Mouse (Mus musculus) midbrain, postnatal 0 days (tissue): Measurements from ENCODE around the gene B3galt4. TPM values are rescaled to one million over a fixed set of nuclear protein-coding genes. Genes with fewer than 3 reads are reported as not detected.

Experiments used
- ATAC-seq: fragments of 200-750 bp; cut with Nextera tagmentation; 2 replicates; pipeline ENCODE4 v1.8.0; 2017; ENCODE audit warnings: moderate number of reproducible peaks, mild to moderate bottlenecking, moderate TSS enrichment, moderate library complexity; ENCODE audit not compliant: low FRiP score
- DNase-seq: peaks from one replicate; pipeline ENCODE4 v3.0.0-alpha.2; 2015; ENCODE audit warnings: low spot score
- H3K27ac ChIP-seq: fragments of 300-500 bp; sonication (generic); 2 replicates; pipeline ENCODE4 v1.5.1; 2014; ENCODE audit warnings: low read depth, mild to moderate bottlenecking, low read length, mixed read lengths
- H3K27me3 ChIP-seq: fragments of 300-500 bp; sonication (generic); 2 replicates; pipeline ENCODE4 v1.6.1; 2014; ENCODE audit warnings: low read length, control low read depth, mixed read lengths; ENCODE audit not compliant: insufficient read depth
- H3K36me3 ChIP-seq: fragments of 300-500 bp; sonication (generic); 2 replicates; pipeline ENCODE4 v1.6.1; 2014; ENCODE audit warnings: low read length, control low read depth, mixed read lengths; ENCODE audit not compliant: insufficient read depth
- H3K4me1 ChIP-seq: fragments of 300-500 bp; sonication (generic); 2 replicates; pipeline ENCODE4 v1.6.1; 2014; ENCODE audit warnings: mild to moderate bottlenecking, control low read depth, antibody characterized with exemption, low read length, mixed read lengths; ENCODE audit not compliant: insufficient read depth
- H3K4me2 ChIP-seq: fragments of 300-500 bp; sonication (generic); 2 replicates; pipeline ENCODE4 v1.6.1; 2014; ENCODE audit warnings: low read depth, mild to moderate bottlenecking, low read length, mixed read lengths; ENCODE audit not compliant: poor library complexity, severe bottlenecking
- H3K4me3 ChIP-seq: fragments of 300-500 bp; sonication (generic); 2 replicates; pipeline ENCODE4 v1.5.1; 2014; ENCODE audit warnings: low read depth, mild to moderate bottlenecking, low read length, moderate library complexity
- H3K9ac ChIP-seq: fragments of 300-500 bp; sonication (generic); replicated peaks from 2 replicates; pipeline ENCODE4 v1.6.1; 2014; ENCODE audit warnings: mild to moderate bottlenecking, low read length, moderate library complexity, mixed read lengths; ENCODE audit not compliant: poor library complexity, severe bottlenecking
- H3K9me3 ChIP-seq: fragments of 300-500 bp; sonication (generic); 2 replicates; pipeline ENCODE4 v1.6.1; 2016; ENCODE audit warnings: low read length, control low read depth
- CTCF ChIP-seq: IDR thresholded peaks from 2 replicates; pipeline ENCODE4 v1.5.1; 2016; ENCODE audit warnings: antibody characterized with exemption, mild to moderate bottlenecking
- WGBS: fragments of 180-500 bp; shearing (Covaris S2); extraction: QIAGEN DNeasy Blood & Tissue Kit; methylation state at CpG from one replicate; pipeline ENCODE4 v1.1.7; 2014; 5-methylcytosine and 5-hydroxymethylcytosine counted together
- polyA plus RNA-seq: library from polyadenylated mRNA; unstranded; fragments of >200 nt; fragmentation: Nextera tagmentation; extraction: Ambion mirVana; gene quantifications from 2 replicates; pipeline ENCODE4 v1.2.1, GENCODE M21; 2015
- total RNA-seq: library from RNA; depleted of rRNA; stranded (reverse); fragments of >200 nt; gene quantifications from 2 replicates; pipeline ENCODE4 v1.2.3, GENCODE M21; 2014

The B3galt4 gene
- total and polyA plus RNA-seq, 2 experiments from 2014 or later: 11.1 to 14.1 TPM

DNA sequence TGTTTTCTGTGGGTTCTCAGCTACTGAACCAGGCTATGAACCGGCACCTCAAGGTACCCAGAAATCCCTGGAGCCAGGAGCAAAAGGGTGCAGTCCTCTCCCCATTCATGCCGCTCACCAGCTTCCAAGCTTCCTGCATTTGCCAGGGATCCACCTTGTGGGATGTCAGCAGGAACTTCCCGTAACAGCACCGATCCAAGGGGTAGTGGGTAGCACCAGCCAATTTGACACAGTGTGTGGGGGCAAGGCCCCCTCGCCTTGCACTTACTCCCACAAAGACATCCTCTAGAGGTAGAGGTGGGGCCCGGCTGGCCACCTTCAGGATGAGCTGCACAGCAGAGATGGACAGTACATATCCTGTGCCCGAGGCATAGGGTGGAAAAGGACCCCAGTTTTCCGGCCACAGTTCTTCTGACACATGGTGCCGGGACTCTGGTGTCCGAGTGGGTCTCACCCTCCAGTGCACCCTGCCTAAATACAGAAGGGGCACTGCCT, 1.1 kb downstream of the B3galt4 start:
- H3K4me1 ChIP-seq: peaks cover 13% of the 10 kb centered on the region; the same call in 1 of the 2 replicates
- H3K4me3 ChIP-seq: peak overlapping the region; percentile 52
- WGBS: 72% methylated on average over 10 of the region's 10 CpGs
- H3K4me2 ChIP-seq: peak overlapping the region; percentile 96
- TF ChIP-seq CTCF: no peak
- H3K27ac ChIP-seq: peak overlapping the region; percentile 91
- H3K9ac ChIP-seq: peak overlapping the region; percentile 79
- H3K36me3 ChIP-seq: peaks cover 25% of the 10 kb centered on the region
- ATAC-seq: no peak
- H3K27me3 ChIP-seq: no peaks in the 10 kb centered on the region
- H3K9me3 ChIP-seq: no peaks in the 10 kb centered on the region
- no peak for DNase-seq

DNA sequence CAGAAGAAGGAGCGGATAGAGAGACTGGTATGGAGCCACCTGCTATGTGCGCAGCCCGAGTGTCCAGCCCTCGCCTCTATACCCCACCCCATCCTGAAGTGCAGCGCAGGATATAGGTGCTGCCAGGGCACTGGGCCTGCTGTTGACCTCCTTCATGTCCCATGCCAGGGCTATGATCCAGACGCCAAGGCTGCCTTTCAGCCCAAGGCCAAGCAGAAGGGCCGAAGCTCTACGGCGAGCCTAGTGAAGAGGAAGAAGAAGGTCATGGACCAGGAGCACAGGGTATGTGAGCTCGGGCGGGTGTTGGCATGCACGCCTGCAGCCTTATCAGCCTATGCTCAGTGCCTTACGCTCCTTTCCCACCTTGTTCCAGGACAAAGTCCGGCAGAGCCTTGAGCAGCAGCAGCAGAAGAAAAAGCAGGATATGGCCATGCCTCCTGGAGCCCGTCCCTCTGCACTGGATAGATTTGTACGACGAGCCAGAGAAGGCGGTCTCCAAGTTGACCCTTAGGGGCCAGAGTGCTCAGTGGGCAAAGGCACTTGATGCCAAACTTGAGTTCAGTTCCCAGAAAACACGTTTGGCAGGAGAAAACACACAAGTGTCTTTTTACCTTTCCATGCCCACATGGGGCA, 2.3 kb downstream of the B3galt4 start:
- no peak overlapping the region for H3K9ac ChIP-seq
- H3K27ac ChIP-seq: no peak overlapping the region
- H3K36me3 ChIP-seq: peaks cover 35% of the 10 kb centered on the region
- no peak overlapping the region for H3K4me2 ChIP-seq
- H3K9me3 ChIP-seq: no peaks in the 10 kb centered on the region
- no peak overlapping the region for H3K4me3 ChIP-seq
- no peak for DNase-seq
- H3K4me1 ChIP-seq: peaks cover 6% of the 10 kb centered on the region; the same call in 1 of the 2 replicates
- TF ChIP-seq CTCF: no peak
- no peaks in the 10 kb centered on the region for H3K27me3 ChIP-seq
- WGBS: 91% methylated on average over 19 of the region's 19 CpGs
- ATAC-seq: no peak

DNA sequence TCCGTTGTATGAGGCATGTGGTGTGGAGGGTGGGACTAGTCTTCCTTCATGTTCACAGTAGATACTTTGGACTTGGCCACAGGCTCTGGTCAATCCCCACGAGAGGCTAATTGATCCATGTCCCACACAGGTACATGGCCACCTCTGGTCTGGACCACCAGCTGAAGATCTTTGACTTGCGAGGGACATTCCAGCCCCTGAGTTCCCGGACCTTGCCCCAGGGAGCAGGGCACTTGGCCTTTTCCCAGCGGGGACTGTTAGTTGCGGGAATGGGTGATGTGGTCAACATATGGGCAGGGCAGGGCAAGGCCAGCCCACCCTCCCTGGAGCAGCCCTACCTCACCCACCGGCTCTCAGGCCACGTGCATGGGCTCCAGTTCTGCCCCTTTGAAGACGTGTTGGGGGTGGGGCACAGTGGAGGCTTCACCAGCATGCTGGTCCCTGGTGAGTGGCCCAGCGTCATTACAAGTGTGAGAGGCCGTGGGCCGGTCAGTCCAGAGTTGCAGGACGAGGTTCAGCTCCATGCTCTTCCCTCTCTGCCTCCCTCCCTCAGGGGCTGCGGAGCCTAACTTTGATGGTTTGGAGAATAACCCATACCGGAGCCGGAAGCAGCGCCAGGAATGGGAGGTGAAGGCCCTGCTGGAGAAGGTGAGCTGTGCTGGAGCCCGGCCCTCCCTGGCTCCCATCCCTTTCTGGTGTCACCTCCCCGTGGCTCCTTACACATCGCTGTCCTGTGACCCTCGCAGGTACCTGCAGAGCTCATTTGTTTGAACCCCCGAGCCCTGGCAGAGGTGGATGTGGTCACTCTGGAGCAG, 3.0 kb downstream of the B3galt4 start:
- WGBS: 89% methylated on average over 22 of the region's 22 CpGs
- Histone ChIP-seq H3K4me3 (no peak overlapping the region), H3K9me3 (no peaks in the 10 kb centered on the region), H3K4me2 (no peak overlapping the region), H3K4me1 (peaks cover 5% of the 10 kb centered on the region; the same call in 1 of the 2 replicates), H3K9ac (no peak overlapping the region), H3K27me3 (no peaks in the 10 kb centered on the region), H3K36me3 (peaks cover 36% of the 10 kb centered on the region), H3K27ac (no peak overlapping the region)
- TF ChIP-seq CTCF: no peak
- no peak for ATAC-seq
- no peak for DNase-seq

DNA sequence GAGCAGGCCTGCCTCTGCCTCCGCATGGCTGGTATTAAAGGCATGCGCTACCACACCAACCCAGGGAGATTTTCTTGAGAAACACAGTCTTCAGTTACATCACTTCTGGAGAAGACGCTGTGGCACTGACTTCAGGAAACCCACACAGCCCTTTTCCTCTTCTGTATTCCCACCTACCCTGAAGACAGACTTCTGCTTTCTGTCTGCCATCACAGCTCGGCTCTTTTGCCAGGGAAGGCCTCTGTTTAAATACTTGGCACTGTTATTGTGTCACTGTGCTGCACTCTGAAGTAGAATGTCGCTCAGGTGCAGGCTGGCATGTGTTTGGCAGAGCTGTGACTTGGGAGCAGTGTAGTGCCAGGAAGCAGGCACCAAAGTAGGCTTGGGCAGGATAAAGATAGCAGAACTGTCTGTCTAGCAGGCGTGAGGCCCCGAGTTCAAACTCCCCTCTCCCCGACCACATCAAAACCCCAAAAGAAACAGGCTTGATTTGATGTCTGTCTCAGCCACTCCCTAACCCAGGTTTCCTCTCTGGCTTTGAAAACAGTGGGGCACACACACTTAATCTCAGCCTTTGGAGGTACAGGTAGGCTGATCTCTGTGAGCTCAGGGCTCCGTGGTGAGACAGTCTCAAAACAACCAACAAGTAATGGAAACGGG, 3.7 kb downstream of the B3galt4 start:
- 91% methylated on average over 10 of the region's 10 CpGs for WGBS
- H3K36me3 ChIP-seq: peaks cover 31% of the 10 kb centered on the region

DNA sequence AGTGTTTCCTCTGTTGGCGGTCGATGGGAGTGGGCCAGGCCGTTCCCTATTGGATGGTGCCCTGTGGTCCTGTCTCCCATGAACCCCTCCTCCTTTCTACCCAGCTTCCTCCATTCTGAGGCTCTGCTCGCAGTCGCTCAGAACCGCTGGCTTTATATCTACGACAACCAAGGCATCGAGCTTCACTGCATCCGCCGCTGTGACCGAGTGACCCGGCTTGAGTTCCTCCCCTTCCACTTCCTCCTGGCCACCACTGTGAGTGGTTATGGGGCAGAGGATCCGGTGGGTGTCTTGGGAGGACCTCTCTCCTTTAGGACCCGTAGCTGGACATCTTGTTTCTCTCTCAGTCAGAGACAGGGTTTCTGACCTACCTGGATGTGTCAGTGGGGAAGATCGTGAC, 7.8 kb downstream of the B3galt4 start:
- ATAC-seq (no peak), DNase-seq (no peak)
- Histone ChIP-seq H3K4me3 (no peak overlapping the region), H3K27ac (no peak overlapping the region), H3K9ac (no peak overlapping the region), H3K9me3 (no peaks in the 10 kb centered on the region), H3K36me3 (peaks cover 27% of the 10 kb centered on the region), H3K4me1 (peaks cover 16% of the 10 kb centered on the region), H3K27me3 (no peaks in the 10 kb centered on the region), H3K4me2 (no peak overlapping the region)
- no peak for TF ChIP-seq CTCF
- 92% methylated on average over 15 of the region's 15 CpGs for WGBS

More for the DNA sequence above, 3.7 kb downstream of the B3galt4 start:
- ATAC-seq: no peak
- no peak for TF ChIP-seq CTCF
- Histone ChIP-seq H3K4me3 (no peak overlapping the region), H3K27me3 (no peaks in the 10 kb centered on the region), H3K9me3 (no peaks in the 10 kb centered on the region), H3K4me1 (peaks cover 5% of the 10 kb centered on the region; the same call in 1 of the 2 replicates), H3K9ac (no peak overlapping the region), H3K27ac (no peak overlapping the region), H3K4me2 (no peak overlapping the region)
- DNase-seq: no peak
